Mouse (Mus musculus): ENCODE results near the gene Pdia2. TPM values are rescaled to one million over a fixed set of nuclear protein-coding genes. Genes with fewer than 3 reads are reported as not detected.

The Pdia2 gene
- polyA plus RNA-seq, 1 experiment from 2014 or later: not detected

Other genes with a start within 250 kb of the Pdia2 start
- gene A930017K11Rik, start 246.5 kb downstream of the Pdia2 start, polyA plus RNA-seq (2015; fragmentation: Nextera tagmentation; extraction: Ambion mirVana): 0.09 TPM in 1 of 2 replicates, not detected in the other
- gene Capn15, start 213.3 kb downstream of the Pdia2 start, polyA plus RNA-seq (2015; fragmentation: Nextera tagmentation; extraction: Ambion mirVana): 23.9 and 24.8 TPM in 2 replicates
- 34.0 and 36.3 TPM in 2 replicates for gene Rab11fip3, start 129.5 kb downstream of the Pdia2 start, polyA plus RNA-seq (2015; fragmentation: Nextera tagmentation; extraction: Ambion mirVana)
- 27.7 and 29.1 TPM in 2 replicates for gene Decr2, start 108.8 kb downstream of the Pdia2 start, polyA plus RNA-seq (2015; fragmentation: Nextera tagmentation; extraction: Ambion mirVana)
- gene Nme4, start 103.5 kb downstream of the Pdia2 start, polyA plus RNA-seq (2015; fragmentation: Nextera tagmentation; extraction: Ambion mirVana): 37.1 and 40.7 TPM in 2 replicates
- gene Tmem8, start 85.8 kb downstream of the Pdia2 start, polyA plus RNA-seq (2015; fragmentation: Nextera tagmentation; extraction: Ambion mirVana): 2.1 and 2.3 TPM in 2 replicates
- gene Mrpl28, start 75.6 kb downstream of the Pdia2 start, polyA plus RNA-seq (2015; fragmentation: Nextera tagmentation; extraction: Ambion mirVana): 206 and 217 TPM in 2 replicates
- 11.2 and 17.4 TPM in 2 replicates for gene Axin1, start 60.4 kb downstream of the Pdia2 start, polyA plus RNA-seq (2015; fragmentation: Nextera tagmentation; extraction: Ambion mirVana)
- gene Rgs11, start 3.9 kb upstream of the Pdia2 start, polyA plus RNA-seq (2015; fragmentation: Nextera tagmentation; extraction: Ambion mirVana): 4.1 and 6.1 TPM in 2 replicates
- gene Arhgdig, start 8.7 kb upstream of the Pdia2 start, polyA plus RNA-seq (2015; fragmentation: Nextera tagmentation; extraction: Ambion mirVana): 39.9 and 40.3 TPM in 2 replicates
- gene Fam234a, start 45.2 kb upstream of the Pdia2 start, polyA plus RNA-seq (2015; fragmentation: Nextera tagmentation; extraction: Ambion mirVana): 23.3 and 27.8 TPM in 2 replicates
- gene Luc7l, start 53.8 kb upstream of the Pdia2 start, polyA plus RNA-seq (2015; fragmentation: Nextera tagmentation; extraction: Ambion mirVana): 122 and 123 TPM in 2 replicates
- gene Neurl1b, start 215.7 kb upstream of the Pdia2 start, polyA plus RNA-seq (2015; fragmentation: Nextera tagmentation; extraction: Ambion mirVana): 2.7 and 2.9 TPM in 2 replicates

Measured in forebrain, embryonic 15.5 days (tissue).